Mouse (Mus musculus): ENCODE measurements around the gene Rtl8c. TPM values are rescaled to one million over a fixed set of nuclear protein-coding genes. Genes with fewer than 3 reads are reported as not detected.
"Not testable (repeated sequence)": the region's sequence is repeated elsewhere in the genome, so short reads cannot be mapped to it uniquely, and the experiment has no call there.

Gene Rtl8c
- polyA plus RNA-seq, 1 experiment from 2014 or later: 71.0 TPM

- not testable (repeated sequence) for H3K9me3 ChIP-seq (replicated peaks); H3K4me1 ChIP-seq; H3K9ac ChIP-seq; H3K27me3 ChIP-seq; H3K36me3 ChIP-seq
- ATAC-seq (replicated peaks; ENCODE audit: low FRiP score): peak; percentile 95
- peak within 1 kb of the TSS; percentile 38 for H3K4me3 ChIP-seq (replicated peaks)
- WGBS: 15% methylated on average over 13 of the region's 50 CpGs
- H3K4me2 ChIP-seq: peak within 1 kb of the TSS; percentile 51
- peak within 1 kb of the TSS; percentile 62; the same call in 1 of the 2 replicates for H3K27ac ChIP-seq
These were observed 35.4 kb downstream of the Rtl8c start, which contains the start of gene Rtl8a for GRCm38 (mm10) chrX:53642980-53643961. TSS of gene Rtl8a (minus strand) at chrX:53643682.

GRCm38 (mm10) chrX:53645885-53646284 lies 38.1 kb downstream of the Rtl8c start:
- H3K27ac ChIP-seq: no peak overlapping the region
- H3K4me2 ChIP-seq: no peak overlapping the region
- H3K4me1 ChIP-seq: no peaks in the 10 kb centered on the region
- no peaks in the 10 kb centered on the region for H3K36me3 ChIP-seq
- H3K9ac ChIP-seq: no peak overlapping the region
- no peaks in the 10 kb centered on the region for H3K27me3 ChIP-seq
- no peaks in the 10 kb centered on the region for H3K9me3 ChIP-seq (replicated peaks)
- 74% methylated on average over 6 of the region's 6 CpGs for WGBS
- ATAC-seq (replicated peaks; ENCODE audit: low FRiP score): no peak
- H3K4me3 ChIP-seq (replicated peaks): no peak overlapping the region

GRCm38 (mm10) chrX:53652917-53653316 lies 45.1 kb downstream of the Rtl8c start:
- H3K4me2 ChIP-seq; H3K9me3 ChIP-seq (replicated peaks); H3K9ac ChIP-seq; H3K27me3 ChIP-seq; H3K4me1 ChIP-seq; H3K4me3 ChIP-seq (replicated peaks); H3K27ac ChIP-seq; H3K36me3 ChIP-seq; ATAC-seq (replicated peaks; ENCODE audit: low FRiP score): not testable (repeated sequence)
- 58% methylated on average over 4 of the region's 4 CpGs for WGBS

Other genes starting within 250 kb of the Rtl8c start
- gene Mospd1, start 237.5 kb upstream of the Rtl8c start, polyA plus RNA-seq (2015; fragmentation: Nextera tagmentation; extraction: Ambion mirVana): 38.9 and 45.2 TPM in 2 replicates
- not detected in 2 replicates for gene Etd, start 173.1 kb upstream of the Rtl8c start, polyA plus RNA-seq (2015; fragmentation: Nextera tagmentation; extraction: Ambion mirVana)
- not detected in 2 replicates for gene Gm14597, start 947 bp downstream of the Rtl8c start, polyA plus RNA-seq (2015; fragmentation: Nextera tagmentation; extraction: Ambion mirVana)
- gene Rtl8a, start 35.6 kb downstream of the Rtl8c start, polyA plus RNA-seq (2015; fragmentation: Nextera tagmentation; extraction: Ambion mirVana): 69.1 and 76.4 TPM in 2 replicates
- 62.8 and 65.5 TPM in 2 replicates for gene Rtl8b, start 62.4 kb downstream of the Rtl8c start, polyA plus RNA-seq (2015; fragmentation: Nextera tagmentation; extraction: Ambion mirVana)
- 0.71 and 1.4 TPM in 2 replicates for gene 4930502E18Rik, start 116.8 kb downstream of the Rtl8c start, polyA plus RNA-seq (2015; fragmentation: Nextera tagmentation; extraction: Ambion mirVana)
- not detected in 2 replicates for gene 1700013H16Rik, start 149.8 kb downstream of the Rtl8c start, polyA plus RNA-seq (2015; fragmentation: Nextera tagmentation; extraction: Ambion mirVana)
- 0.06 TPM in 1 of 2 replicates, not detected in the other for gene Zfp36l3, start 168.4 kb downstream of the Rtl8c start, polyA plus RNA-seq (2015; fragmentation: Nextera tagmentation; extraction: Ambion mirVana)
- 0.61 and 0.75 TPM in 2 replicates for gene Xlr, start 189.7 kb downstream of the Rtl8c start, polyA plus RNA-seq (2015; fragmentation: Nextera tagmentation; extraction: Ambion mirVana)

Data from kidney, embryonic 15.5 days (tissue).